Mouse (Mus musculus): ENCODE results near the gene Magi2.
A peak's percentile ranks its signal among the peaks of the same experiment; 100 is the strongest.
"Not testable (repeated sequence)": the region's sequence is repeated elsewhere in the genome, so short reads cannot be mapped to it uniquely, and the experiment has no call there.

The Magi2 gene

DNA sequence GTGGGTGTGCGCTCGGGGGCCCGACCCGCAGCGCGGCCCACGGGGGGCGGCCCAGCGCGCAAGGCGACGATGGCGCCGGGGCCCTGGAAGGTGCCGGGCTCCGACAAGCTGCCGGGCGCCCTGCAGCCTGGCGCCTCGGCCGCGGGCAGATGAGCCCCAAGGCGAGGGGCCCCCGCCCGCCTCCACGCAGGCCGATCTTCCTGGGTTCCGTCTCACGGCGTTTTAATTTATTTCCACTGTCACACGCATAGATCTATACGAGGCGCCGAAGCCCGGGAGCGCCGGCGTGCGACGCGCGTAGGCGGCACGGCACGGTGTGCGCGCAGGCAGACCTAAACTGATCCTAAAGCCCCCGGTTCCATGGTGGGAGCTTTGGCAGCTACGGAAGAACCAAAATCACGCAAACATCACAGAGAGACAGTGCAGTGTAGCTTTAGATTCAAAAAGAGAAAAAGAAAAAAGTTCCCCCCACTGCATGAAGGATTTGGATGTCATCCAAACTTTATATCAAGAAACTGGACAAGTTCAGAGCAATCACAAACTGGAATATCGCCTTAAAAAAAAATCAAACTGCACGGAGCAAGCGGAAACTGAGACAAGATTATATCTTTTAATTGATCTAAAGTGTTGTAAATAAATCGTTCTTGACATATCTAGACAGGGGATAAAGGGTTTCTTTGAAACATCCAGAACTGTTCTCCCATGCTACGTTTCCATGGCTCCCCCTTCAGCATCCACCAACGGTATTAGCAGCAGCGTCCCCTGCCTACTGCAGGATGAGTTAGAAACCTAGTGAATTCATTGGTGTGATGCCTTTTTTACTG, 1475.9 kb downstream of the Magi2 start:
- DNase-seq (ENCODE audit: low spot score in 2 of 2) = peak; percentile 40 to 42

DNA sequence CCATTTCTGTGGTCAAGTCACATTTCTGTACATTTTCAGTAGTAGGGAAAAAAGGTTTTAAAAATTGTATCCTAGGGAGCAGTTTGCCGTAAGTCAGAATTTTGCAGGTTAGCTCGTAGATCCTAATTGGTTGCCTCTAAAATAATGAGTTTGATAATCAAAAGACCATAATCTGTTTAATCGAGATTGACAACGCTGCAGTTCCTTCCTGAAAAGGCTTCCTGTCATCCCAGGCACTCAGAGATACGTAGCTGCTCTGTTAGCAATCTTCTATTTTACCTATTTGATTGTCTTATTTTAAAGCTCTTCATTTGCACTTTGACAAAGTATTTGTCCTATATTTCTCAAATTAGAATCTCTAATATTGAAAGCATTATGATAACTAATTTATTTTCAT, 1476.5 kb downstream of the Magi2 start:
- DNase-seq (ENCODE audit: low spot score in 2 of 2) = no peak

DNA sequence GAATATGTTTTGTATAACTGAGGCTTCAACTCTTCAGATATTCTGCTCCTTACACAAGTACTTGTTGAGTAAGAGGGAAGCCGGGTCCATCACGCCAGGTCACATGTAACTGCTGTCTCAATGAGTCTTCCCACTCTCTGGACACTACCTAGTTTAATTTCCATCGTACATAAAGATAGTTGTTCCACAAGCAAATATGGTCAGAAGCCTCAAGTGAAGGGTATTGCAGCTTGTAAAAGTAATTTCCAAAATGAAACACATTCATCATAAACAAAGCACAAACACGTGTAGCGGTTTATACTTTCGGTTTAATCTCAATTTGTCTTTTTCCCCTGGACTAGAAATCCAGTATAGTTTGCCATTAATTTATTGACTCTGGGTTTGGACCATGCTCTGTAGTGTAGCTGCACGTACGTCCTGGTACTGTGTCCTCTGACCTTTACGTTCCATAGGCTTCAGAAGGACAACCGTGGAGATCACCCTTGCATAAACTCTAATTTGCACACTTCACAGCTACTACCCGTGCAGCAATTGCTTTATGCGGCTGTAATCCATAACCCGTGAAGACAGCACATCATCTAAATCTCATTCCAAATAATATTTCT, 1477.2 kb downstream of the Magi2 start:
- no peak for DNase-seq (ENCODE audit: low spot score in 2 of 2)

DNA sequence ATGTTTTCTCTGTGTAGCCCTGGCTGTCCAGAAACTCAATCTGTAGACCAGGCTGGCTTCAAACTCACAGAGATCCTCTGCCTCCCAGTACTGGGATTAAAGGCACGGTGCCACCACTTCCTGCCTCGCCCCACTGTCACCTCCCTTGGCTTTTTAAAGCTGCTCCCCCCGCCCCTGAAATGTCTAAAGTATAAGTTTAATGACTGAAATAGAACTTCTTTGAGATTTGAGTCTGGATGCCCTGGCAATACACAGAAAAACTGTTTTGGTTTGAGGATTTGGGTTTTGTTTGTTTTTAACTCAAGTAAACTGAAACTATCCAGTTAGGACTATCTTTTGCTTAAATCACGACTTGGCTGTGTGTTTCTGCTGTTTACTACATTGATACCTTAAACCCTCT, 1478.0 kb downstream of the Magi2 start:
- DNase-seq (ENCODE audit: low spot score in 2 of 2) = no peak

DNA sequence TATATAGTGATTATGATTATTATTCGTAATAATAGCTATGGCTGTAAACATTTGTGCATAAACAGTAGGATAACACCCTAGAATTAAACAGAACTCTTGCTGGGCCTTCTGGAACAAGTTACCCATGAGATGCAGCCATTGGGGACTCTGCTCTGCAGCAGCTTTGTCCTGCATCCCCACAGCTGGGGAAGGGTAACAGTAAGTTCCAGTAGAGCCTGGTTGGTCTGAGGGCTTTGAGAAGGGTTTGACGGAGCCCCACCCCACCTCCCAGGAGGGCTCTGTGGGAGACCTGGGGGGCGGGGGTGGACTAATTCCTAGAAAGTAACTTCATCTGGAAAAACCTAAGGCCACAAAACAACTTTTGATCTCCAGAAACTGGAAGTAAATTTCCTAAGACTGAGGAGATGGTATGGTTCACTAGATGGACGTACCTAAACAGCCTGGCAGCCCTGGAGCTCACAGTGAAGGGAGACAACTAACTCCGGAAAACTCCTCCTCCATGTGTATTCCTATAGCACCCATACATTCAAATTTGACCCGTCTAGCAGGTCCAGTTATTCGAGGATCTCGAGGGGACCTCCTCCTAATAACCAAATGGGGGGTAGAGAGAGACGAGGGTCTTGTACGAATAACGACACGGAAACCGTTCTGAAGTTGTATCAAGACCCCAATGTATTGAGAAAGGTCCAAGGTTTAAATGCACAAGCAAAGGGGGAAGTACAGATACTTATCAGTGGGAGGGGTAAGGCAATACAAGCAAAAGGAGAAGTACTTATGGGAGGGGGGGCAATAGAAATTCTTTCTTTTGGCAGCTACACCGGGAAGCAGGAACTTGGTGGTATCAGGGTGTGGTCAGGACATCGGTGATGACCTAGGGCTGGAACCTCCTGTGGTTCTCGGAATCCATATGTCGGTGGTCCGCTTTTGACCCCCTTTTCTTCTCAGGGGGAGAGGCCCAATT, 1479.8 kb downstream of the Magi2 start:
- not testable (repeated sequence) for DNase-seq (ENCODE audit: low spot score in 2 of 2)

DNA sequence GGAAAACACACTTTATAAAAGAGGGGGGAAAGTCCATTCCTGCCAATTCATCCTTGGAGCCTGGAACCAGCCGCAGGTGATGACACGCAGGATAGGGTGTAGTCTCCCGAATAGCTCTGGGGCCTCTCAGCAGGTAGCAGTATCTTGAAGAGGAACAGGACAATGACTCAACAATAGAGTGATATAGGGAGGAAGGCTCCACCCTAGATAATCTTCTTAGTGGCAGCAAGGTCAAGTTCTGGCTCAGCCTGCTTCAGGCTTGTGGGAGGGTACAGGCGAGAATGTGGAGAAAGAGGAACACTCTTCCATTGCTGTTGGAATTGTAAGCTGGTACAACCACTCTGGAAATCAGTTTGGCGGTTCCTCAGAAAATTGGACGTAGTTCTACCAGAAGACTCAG, 1484.0 kb downstream of the Magi2 start:
- not testable (repeated sequence) for DNase-seq (ENCODE audit: low spot score in 2 of 2)

DNA sequence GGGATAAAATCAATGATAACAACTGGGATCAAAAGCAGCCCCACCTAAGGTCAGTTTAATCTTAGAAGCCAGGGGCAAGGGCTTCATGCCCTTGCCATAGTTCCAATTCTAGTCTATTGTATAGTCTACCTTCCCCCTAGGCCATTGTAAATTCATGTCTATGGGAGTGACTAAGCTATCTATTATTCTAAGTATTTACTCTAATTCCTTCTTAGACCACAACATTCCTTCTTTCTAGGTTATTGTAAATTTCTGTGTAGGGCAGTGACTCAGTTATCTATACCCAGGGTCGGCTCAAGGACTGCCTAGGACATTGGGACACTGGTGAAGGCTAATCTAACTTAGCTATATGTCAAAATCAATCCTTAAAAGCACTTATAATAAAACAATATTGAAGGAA, 1487.8 kb downstream of the Magi2 start:
- not testable (repeated sequence) for DNase-seq (ENCODE audit: low spot score in 2 of 2)

DNA sequence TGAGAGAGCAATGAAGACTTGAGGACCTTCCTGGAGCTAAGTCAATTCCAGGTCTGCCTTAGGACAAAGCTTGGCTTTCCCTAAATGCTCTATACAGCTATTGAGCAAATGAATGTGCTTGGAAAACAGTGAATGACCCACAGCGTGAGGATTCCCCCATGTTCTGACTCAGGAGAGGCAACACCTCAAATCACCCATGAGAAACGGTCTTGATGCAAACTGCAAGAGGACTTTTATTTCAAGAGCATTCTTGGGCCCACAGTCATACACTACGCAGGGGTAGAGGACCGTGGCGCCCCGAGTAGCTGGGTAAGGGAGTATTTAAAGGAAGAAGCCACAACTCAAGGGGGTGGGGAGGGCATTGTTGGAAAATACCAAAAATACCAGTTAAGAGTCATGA, 1489.1 kb downstream of the Magi2 start:
- DNase-seq (ENCODE audit: low spot score in 2 of 2) = not testable (repeated sequence)

DNA sequence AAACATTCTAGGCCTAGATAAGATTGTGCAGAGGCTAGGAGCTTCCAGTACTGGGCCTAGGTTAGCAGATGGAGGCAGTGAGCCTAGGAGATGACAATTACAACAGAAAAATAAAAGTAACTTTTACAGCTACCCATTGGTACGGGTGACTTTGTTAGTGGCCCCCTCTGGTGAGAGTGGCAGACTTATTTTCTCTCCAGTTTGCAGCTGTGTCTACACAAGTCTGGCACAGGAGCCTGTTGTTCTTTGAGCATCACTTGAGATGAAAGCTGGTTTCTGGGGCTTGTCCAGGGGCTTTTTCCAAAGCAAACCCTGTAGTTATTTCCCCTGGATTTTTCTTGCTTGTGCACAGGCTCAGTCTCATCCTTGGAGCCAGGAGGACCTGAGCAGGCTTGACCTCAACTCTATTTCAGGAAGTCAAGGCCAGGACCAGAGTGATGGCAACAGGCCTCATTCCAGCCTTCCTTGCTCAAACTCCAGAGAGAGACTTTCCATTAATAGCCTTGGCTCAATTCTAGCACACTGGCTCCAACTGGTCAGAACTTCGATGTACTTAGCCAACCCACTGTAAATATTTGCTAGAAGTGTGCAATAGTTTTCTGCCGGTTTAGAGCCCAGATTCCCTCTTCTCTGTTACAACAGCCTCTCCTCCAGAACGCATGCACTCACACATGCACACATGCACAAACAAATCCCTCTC, 1493.5 kb downstream of the Magi2 start:
- no peak for DNase-seq (ENCODE audit: low spot score in 2 of 2)

DNA sequence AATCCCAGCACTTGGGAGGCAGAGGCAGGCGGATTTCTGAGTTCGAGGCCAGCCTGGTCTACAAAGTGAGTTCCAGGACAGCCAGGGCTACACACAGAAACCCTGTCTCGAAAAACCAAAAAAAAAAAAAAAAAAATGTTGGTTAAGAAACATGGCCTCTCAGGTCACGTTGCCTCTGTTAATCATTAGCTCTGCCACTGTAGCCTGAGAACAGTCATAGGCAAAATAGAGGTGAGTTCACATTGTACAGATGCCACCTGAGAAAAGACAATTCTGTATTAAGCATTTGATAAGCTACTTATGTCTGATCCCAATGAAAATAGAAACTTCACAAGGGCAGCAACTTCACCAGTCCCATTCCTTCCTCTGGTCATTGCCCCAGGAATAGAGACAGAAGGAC, 1496.4 kb downstream of the Magi2 start:
- DNase-seq (ENCODE audit: low spot score in 2 of 2) = not testable (repeated sequence)

DNA sequence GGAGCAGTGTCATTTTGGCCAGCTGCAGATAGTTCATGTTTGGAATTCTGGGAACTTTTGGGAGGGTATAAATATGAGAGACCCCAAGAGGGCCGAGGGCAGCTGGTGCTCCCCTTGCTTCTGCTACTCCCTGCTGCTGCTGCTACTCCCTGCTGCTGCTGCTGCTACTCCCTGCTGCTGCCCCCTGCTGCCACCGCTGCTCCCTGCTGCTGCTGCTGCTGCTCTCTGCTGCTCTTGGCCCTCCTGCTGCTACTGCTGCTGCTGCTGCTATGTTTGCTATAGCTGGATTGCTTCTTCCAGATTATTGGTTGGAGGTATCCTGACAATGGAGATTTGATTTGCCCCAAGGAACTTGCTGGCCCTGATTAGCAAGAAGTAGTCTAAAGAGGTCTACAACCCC, 1512.0 kb downstream of the Magi2 start:
- no peak for DNase-seq (ENCODE audit: low spot score in 2 of 2)

DNA sequence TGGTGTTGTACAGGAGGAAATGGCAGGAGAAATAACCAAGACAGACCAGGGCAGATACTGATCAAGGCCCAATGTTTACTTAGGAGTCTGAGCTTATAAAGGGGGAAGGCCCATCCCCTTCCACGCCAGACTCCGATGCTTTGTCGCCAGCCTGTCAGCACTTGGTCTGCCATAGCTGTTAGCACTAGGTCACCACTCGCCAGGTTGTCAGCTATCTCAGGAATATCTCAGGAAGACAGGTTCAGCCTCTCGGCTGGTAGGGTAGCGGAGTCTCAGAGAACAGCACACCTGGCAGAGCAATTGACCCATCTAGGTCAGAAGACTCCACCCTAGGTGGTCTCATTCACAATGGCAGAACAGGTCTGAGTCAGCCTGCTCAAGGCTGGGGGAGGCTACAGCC, 1514.4 kb downstream of the Magi2 start:
- no peak for DNase-seq (ENCODE audit: low spot score in 2 of 2)

DNA sequence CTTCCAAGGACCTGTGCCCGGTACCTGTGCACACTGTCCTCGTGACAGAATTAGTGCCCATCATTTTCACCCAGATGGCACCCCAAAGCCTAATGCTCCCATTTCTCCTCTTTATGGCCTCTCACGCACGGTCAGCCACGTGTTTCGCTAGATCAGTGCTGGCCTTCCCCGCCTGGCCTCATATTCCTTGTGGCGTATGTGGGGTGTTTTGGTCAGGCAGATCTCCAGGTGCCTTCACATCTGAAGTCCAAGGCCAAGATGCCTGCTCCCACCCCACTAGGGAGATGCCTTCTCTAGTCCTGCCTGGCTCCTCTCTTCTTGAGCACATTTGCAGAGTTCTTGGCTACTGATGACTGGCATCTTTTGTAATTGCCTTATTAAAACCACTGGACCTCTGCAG, 1515.1 kb downstream of the Magi2 start:
- no peak for DNase-seq (ENCODE audit: low spot score in 2 of 2)

DNA sequence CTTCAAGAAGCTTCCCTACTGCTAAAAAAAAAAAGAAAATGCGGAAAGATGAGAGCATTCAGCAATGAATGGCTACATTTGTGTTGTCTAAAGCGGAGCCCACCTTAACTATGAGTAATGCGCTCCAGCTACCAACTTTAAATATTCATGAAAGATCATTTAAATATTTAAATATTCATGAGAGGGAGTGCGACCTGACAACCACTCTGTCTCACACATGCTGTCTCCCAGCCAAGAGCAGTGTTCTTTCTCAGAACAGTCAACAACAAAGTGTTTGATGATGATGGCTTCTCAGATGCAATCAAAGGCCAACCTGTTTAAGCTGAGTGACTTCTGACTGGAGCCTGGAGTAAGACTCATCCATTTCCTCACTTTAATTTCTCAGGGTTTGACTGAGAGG, 1521.3 kb downstream of the Magi2 start:
- DNase-seq (ENCODE audit: low spot score in 2 of 2) = no peak

DNA sequence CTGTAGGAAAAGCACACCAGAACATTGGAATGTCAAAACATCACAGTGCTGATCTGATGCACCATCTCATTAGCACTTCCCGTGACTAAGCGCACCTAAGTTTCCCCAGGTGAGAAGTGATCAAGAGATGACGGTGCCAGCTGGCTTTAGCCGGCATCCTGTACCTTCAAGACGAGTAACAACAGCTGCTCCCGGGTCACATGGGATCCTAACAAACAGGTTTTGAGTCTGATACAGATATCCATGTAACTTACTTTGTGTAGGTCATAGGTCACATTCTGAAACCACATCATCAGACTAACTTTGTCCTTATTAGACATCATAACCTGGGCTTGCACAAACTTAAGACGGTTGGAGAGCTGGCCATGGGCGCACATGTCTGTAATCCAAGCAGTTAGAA, 1522.0 kb downstream of the Magi2 start:
- DNase-seq (ENCODE audit: low spot score in 2 of 2) = no peak

DNA sequence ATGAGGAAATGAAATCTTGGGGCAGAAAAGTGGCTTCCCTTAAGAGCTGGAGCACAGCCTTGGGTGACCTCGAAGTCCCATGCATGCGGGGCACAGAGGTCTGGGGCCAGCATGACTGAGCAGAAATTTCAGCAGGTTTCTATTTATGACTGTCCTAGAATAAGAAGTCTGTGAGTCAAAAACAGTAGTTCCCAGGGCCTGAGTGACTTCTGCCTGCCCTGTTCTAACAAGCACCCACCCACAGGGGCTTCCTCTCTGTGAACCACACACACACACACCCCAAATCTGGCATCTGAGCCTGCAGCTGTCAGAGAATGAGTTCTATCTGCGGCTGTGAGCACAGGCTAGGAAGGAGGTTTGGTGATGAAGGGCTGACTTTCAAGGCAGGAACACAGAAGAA, 1522.7 kb downstream of the Magi2 start:
- DNase-seq (ENCODE audit: low spot score in 2 of 2) = no peak

DNA sequence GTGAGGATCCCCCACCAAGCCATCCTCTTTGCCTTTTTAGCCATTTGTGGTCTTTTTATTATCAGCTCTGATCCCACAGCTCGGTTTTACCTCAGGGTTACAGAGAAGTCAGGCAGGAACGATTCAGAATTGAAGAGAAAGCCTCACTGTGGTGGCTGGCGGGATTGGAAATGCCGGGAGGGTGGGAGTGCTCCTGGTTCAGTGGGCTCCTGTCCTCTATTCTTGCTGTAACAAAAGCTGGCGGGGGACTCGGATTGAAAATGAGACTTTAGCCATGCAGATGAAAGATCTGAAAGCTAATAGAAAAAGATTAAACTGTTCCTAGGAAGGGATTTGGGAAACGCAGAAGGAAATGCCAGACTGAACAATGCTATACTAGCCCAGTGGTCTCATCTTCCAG, 1524.2 kb downstream of the Magi2 start:
- no peak for DNase-seq (ENCODE audit: low spot score in 2 of 2)

DNA sequence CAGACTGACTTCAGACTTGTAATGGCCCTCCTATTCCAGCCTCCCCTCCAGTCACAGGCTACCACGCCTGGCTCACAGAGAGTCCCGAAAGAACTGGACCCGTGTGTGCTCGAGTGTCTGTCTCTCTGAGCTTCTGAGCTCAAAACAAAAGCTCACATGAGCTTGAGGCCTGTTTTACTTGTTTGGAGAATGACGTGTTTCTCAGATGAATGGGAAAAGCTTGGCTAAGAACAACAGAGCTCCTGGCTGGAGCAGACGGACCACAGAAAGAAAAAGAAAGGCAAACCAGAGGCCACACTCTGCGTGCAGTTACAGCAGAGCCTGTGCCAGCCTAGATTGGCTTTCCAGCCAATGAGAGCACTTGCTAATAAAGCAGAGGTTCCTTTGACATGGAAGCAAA, 1524.9 kb downstream of the Magi2 start:
- DNase-seq (ENCODE audit: low spot score in 2 of 2) = no peak

DNA sequence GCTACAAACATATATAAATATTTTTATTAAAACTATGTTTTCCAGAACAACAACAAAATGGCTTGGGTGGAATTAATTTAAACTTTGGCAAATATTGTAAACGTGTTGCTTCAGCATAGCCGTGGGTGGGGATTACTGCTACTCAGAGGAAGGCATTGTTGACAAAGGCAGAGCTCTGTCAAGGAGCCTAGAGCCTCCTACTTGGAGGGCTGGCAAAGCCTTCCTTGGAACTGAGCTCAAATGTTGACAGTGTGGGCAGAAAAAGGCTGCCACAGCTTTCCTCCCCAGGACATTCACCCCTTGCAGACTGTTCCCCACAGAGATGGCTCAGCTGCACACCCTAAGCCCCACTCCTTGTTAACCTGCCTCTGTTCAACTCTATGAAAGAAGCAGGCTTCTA, 1526.3 kb downstream of the Magi2 start:
- DNase-seq (ENCODE audit: low spot score in 2 of 2) = no peak

DNA sequence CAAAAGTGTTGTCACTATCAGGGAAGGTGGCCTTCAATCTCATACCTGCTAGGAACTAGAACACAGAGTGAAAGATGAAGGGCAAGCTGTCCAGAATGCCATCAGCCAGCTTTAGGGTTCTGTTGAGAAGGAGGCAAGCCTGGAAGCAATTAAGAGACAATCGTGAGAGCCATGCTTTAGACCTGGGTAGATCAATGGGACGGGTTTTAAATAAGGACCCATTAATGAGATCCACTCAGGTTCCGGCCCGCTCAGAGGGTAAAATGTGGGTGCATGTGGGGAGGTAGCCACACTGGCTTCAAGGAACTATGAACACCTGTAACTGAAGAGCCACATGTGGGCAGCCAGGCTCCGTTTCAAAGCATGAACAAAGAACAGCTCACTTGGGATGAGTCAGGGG, 1527.1 kb downstream of the Magi2 start:
- no peak for DNase-seq (ENCODE audit: low spot score in 2 of 2)

All from frontal cortex, postnatal 25 days (tissue).